ENCODE assay signal across 30 mouse cellular contexts in the genomic region with DNA sequence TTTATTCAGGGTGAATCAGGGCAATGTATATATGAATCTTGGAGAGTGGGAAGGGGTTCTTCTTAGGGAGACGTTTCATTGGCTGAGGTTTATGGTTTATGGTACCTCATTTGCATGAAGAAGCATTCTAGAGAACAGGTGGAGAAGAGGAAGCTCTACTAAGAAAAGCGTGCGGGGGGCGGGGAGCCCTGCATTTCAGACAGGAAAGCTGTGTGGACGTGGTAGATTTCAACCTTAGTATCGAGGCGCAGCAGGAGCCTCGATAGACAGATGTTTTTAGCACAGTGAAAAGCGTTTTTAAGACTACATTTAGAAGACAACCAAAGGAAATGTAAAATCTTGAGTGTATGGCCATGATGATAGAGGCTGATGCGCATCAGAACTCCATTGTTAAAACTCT. TPM values are rescaled to one million over a fixed set of nuclear protein-coding genes. Genes with fewer than 3 reads are reported as not detected.
A peak's percentile ranks its signal among the peaks of the same experiment; 100 is the strongest.
DNase-seq lines count a peak whose midpoint lies in the region; ATAC-seq and TF ChIP-seq lines count a peak whose summit lies in the region.
"Had no signal": no experiment of that assay in that cellular context is flagged by ENCODE, and none has a peak within 500 bp of the region (broad histone marks: within the 10 kb centered on the region; RNA-seq: fewer than 3 reads in every experiment).

No protein-coding gene starts in this region.

- no peaks in the 10 kb centered on the region for H3K36me3 ChIP-seq in forebrain, postnatal 0 days (ENCODE audit: insufficient read depth)
- H3K36me3 ChIP-seq: embryonic facial prominence, embryonic 13.5 days; forebrain, embryonic 10.5 days; heart, embryonic 13.5 days; limb, embryonic 10.5 days; limb, embryonic 15.5 days; liver, embryonic 13.5 days had no signal

- H3K9me3 ChIP-seq in forebrain, postnatal 0 days (ENCODE audit: low read length): no peaks in the 10 kb centered on the region
- H3K9me3 ChIP-seq: embryonic facial prominence, embryonic 13.5 days; forebrain, embryonic 10.5 days; heart, embryonic 13.5 days; limb, embryonic 10.5 days; limb, embryonic 15.5 days; liver, embryonic 13.5 days had no signal

- H3K4me2 ChIP-seq in forebrain, postnatal 0 days (ENCODE audit: low read depth): no peak overlapping the region
- H3K4me2 ChIP-seq: embryonic facial prominence, embryonic 13.5 days; heart, embryonic 13.5 days; hindbrain, embryonic 14.5 days; limb, embryonic 15.5 days; liver, embryonic 13.5 days; midbrain, embryonic 11.5 days had no signal

- H3K9ac ChIP-seq in forebrain, postnatal 0 days: no peak overlapping the region
- H3K9ac ChIP-seq: embryonic facial prominence, embryonic 13.5 days; heart, embryonic 13.5 days; hindbrain, embryonic 14.5 days; limb, embryonic 15.5 days; liver, embryonic 13.5 days had no signal

- DNase-seq in cerebellum, adult 9-10 months: peak; percentile 9
- no peak for DNase-seq in cerebellum, postnatal 36 days
- DNase-seq in brain, adult 2 months (ENCODE audit: low read depth, low spot score): peak; percentile 27
- peak; percentile 45 to 53 for DNase-seq in thymus, postnatal 10 days (ENCODE audit: low spot score in 2 of 2)
- no peak for DNase-seq in forebrain, postnatal 0 days
- no peak for DNase-seq in lung, postnatal 10 days
- DNase-seq: adrenal gland, postnatal 25 days; embryo, embryonic 11 days; gastrocnemius, adult 2 months; gastrocnemius, postnatal 36 days; heart, postnatal 10 days; kidney, adult 9 months; kidney, postnatal 10 days; liver, embryonic 13.5 days; lung, adult 18-20 months; right cerebral cortex, postnatal 25 days; spleen, adult 18-20 months had no signal

- no peaks in the 10 kb centered on the region for H3K4me1 ChIP-seq in forebrain, postnatal 0 days (ENCODE audit: insufficient read depth)
- H3K4me1 ChIP-seq: embryonic facial prominence, embryonic 13.5 days; forebrain, embryonic 10.5 days; limb, embryonic 15.5 days; liver, embryonic 13.5 days had no signal

- TF ChIP-seq CTCF in forebrain, postnatal 0 days (IDR thresholded peaks at IDR 0.05; ENCODE audit: low read depth): no peak

- no peak overlapping the region for H3K27ac ChIP-seq in forebrain, postnatal 0 days (ENCODE audit: low read depth, low read length)
- H3K27ac ChIP-seq: embryonic facial prominence, embryonic 13.5 days; forebrain, embryonic 10.5 days; gastrocnemius, adult 2 months; heart, embryonic 13.5 days; hindbrain, embryonic 14.5 days; limb, embryonic 10.5 days; limb, embryonic 15.5 days; liver, embryonic 13.5 days; macrophage; stomach, postnatal 0 days had no signal

- no peak for ATAC-seq in forebrain, postnatal 0 days
- ATAC-seq in megakaryocyte, adult 5-6 weeks (ENCODE audit: poor library complexity, severe bottlenecking): no peak
- ATAC-seq: intestine, postnatal 0 days; lung, postnatal 0 days; midbrain, embryonic 16.5 days had no signal

- WGBS in forebrain, postnatal 0 days: 84% methylated on average over 10 of the region's 10 CpGs

- H3K27me3 ChIP-seq in forebrain, postnatal 0 days (ENCODE audit: insufficient read depth, low read length): no peaks in the 10 kb centered on the region
- H3K27me3 ChIP-seq: embryonic facial prominence, embryonic 13.5 days; limb, embryonic 15.5 days had no signal

- no peak overlapping the region for H3K4me3 ChIP-seq in forebrain, postnatal 0 days (ENCODE audit: low read depth, low read length)
- H3K4me3 ChIP-seq: embryonic facial prominence, embryonic 13.5 days; forebrain, embryonic 10.5 days; gastrocnemius, adult 2 months; heart, embryonic 13.5 days; limb, embryonic 10.5 days; limb, embryonic 15.5 days; liver, embryonic 13.5 days had no signal

RNA-seq across cellular contexts. Expression of a gene that starts 6.6 kb away (rescaled TPM):
- total RNA-seq in forebrain, postnatal 0 days (2014; rRNA removed): 64.2 and 66.9 TPM in 2 replicates
- 171 and 177 TPM in 2 replicates for polyA plus RNA-seq in forebrain, postnatal 0 days (2015; fragmentation: Nextera tagmentation; extraction: Ambion mirVana)
- total RNA-seq in megakaryocyte, adult 5-6 weeks (2015): 9.8 and 11.4 TPM in 2 replicates
- 3.4 and 7.9 TPM in 2 replicates for total RNA-seq in megakaryocyte, adult 5-6 weeks (2017)

RNA-seq across cellular contexts. Expression of a gene that starts 30.8 kb away (rescaled TPM):
- total RNA-seq in forebrain, postnatal 0 days (2014; rRNA removed): 4.4 and 8.4 TPM in 2 replicates
- 4.0 and 4.9 TPM in 2 replicates for polyA plus RNA-seq in forebrain, postnatal 0 days (2015; fragmentation: Nextera tagmentation; extraction: Ambion mirVana)
- total RNA-seq in megakaryocyte, adult 5-6 weeks (2015): 1.3 and 2.2 TPM in 2 replicates
- total RNA-seq in megakaryocyte, adult 5-6 weeks (2017): 5.7 and 9.8 TPM in 2 replicates

Comparison
In these comparisons a context has a peak if more than half of its experiments do, and no peak if none do; other contexts are left out.
1. DNase-seq: peak in cerebellum, adult 9-10 months (single experiment), brain, adult 2 months (single experiment) and thymus, postnatal 10 days (2 of 2); none in cerebellum, postnatal 36 days (0 of 2), forebrain, postnatal 0 days (single experiment) and lung, postnatal 10 days (single experiment).